Comparison of ENCODE assay signal across 21 mouse cellular contexts in the genomic region with DNA sequence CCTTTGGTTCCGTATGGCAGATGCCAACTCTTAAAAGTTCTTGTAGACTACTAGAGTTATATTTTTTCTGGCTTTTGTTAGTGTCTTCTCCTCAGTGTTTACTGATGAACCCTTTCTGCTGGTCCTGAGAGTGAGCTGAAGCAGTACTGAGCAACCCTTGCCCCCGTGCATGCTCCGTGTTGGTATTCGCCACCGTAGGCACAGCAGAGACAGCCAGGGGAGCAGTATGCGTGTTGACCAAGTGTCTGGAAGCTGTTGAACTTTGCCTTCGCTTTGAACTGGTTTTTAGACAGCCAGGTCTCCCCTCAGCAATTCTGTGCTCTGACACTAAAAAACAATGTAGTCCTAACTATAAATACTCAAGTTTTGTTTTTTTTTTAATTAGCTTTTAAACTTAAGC. TPM values are rescaled to one million over a fixed set of nuclear protein-coding genes. Genes with fewer than 3 reads are reported as not detected.
DNase-seq lines count a peak whose midpoint lies in the region; ATAC-seq and TF ChIP-seq lines count a peak whose summit lies in the region.
"Had no signal": no experiment of that assay in that cellular context is flagged by ENCODE, and none has a peak within 500 bp of the region (broad histone marks: within the 10 kb centered on the region; RNA-seq: fewer than 3 reads in every experiment).

No protein-coding gene starts in this region.

- H3K27me3 ChIP-seq in cerebellum, adult 2 months (ENCODE audit: control insufficient read depth, insufficient read depth, low read length) = no peaks in the 10 kb centered on the region
- no peaks in the 10 kb centered on the region for H3K27me3 ChIP-seq in kidney, adult 2 months (replicated peaks; ENCODE audit: control insufficient read depth, insufficient read depth, low read length)
- H3K27me3 ChIP-seq in kidney, embryonic 16.5 days (ENCODE audit: insufficient read depth, low read length) = no peaks in the 10 kb centered on the region
- H3K27me3 ChIP-seq: embryonic facial prominence, embryonic 13.5 days; forebrain, embryonic 15.5 days; hindbrain, embryonic 15.5 days; midbrain, embryonic 12.5 days had no signal

- H3K4me1 ChIP-seq in cerebellum, adult 2 months (ENCODE audit: control insufficient read depth, insufficient read depth, low read length) = peaks cover 19% of the 10 kb centered on the region
- peaks cover 3% of the 10 kb centered on the region; the same call in 1 of the 2 replicates for H3K4me1 ChIP-seq in kidney, adult 2 months (ENCODE audit: control insufficient read depth, insufficient read depth, low read length)
- H3K4me1 ChIP-seq in kidney, embryonic 16.5 days (ENCODE audit: insufficient read depth, low read length) = peaks cover 4% of the 10 kb centered on the region; the same call in 1 of the 2 replicates
- H3K4me1 ChIP-seq in brown adipose tissue, adult 24 weeks (ENCODE audit: control insufficient read depth, insufficient read depth, insufficient read length, low read length) = peaks cover 13% of the 10 kb centered on the region

- H3K36me3 ChIP-seq in kidney, adult 2 months (ENCODE audit: control insufficient read depth, insufficient read depth, low read length) = no peaks in the 10 kb centered on the region
- no peaks in the 10 kb centered on the region for H3K36me3 ChIP-seq in kidney, embryonic 16.5 days (ENCODE audit: insufficient read depth, low read length)
- H3K36me3 ChIP-seq: embryonic facial prominence, embryonic 13.5 days; forebrain, embryonic 15.5 days; hindbrain, embryonic 15.5 days had no signal

- 93% methylated on average over 7 of the region's 7 CpGs for WGBS in cerebellum, adult 2 months
- WGBS in kidney, adult 2 months = 63% methylated on average over 7 of the region's 7 CpGs
- WGBS in kidney, embryonic 16.5 days = 89% methylated on average over 7 of the region's 7 CpGs

- no peak for DNase-seq in cerebellum, adult 2 months
- DNase-seq in cerebellum, postnatal 10 days = no peak
- DNase-seq in kidney, adult 2 months = peak; percentile 90
- DNase-seq in kidney, postnatal 36 days = peak; percentile 74 to 83
- no peak for DNase-seq in thymus, postnatal 36 days
- DNase-seq: adrenal gland, adult 2 months; cerebellum, adult 9-11 months; gastrocnemius, postnatal 25 days; left cerebral cortex, postnatal 4 days; lung, postnatal 14 days; right cerebral cortex, postnatal 25 days; thymus, adult 18-20 months had no signal

- ATAC-seq in kidney, embryonic 16.5 days (ENCODE audit: low FRiP score, low TSS enrichment) = no peak
- ATAC-seq in megakaryocyte-erythroid progenitor cell, adult 5-6 weeks (replicated peaks; ENCODE audit: low FRiP score, low TSS enrichment, poor library complexity, severe bottlenecking) = no peak
- ATAC-seq: forebrain, embryonic 15.5 days; intestine, postnatal 0 days had no signal

- H3K9me3 ChIP-seq in kidney, embryonic 16.5 days (ENCODE audit: low read length) = no peaks in the 10 kb centered on the region
- H3K9me3 ChIP-seq: embryonic facial prominence, embryonic 13.5 days; forebrain, embryonic 15.5 days; hindbrain, embryonic 15.5 days; midbrain, embryonic 12.5 days had no signal

- no peak overlapping the region for H3K4me2 ChIP-seq in kidney, embryonic 16.5 days (replicated peaks; ENCODE audit: low read depth, low read length)

- H3K4me3 ChIP-seq in cerebellum, adult 2 months (replicated peaks; ENCODE audit: insufficient read depth, low read depth, low read length) = peak overlapping the region; percentile 15
- H3K4me3 ChIP-seq in kidney, adult 2 months (ENCODE audit: insufficient read depth, low read depth, low read length) = no peak overlapping the region
- no peak overlapping the region for H3K4me3 ChIP-seq in kidney, embryonic 16.5 days (ENCODE audit: low read length)
- 0 out of 2 replicates have a peak overlapping the region, but pooled peaks have one; percentile 23 for H3K4me3 ChIP-seq in brown adipose tissue, adult 24 weeks (ENCODE audit: insufficient read depth, low read depth, low read length)
- H3K4me3 ChIP-seq: forebrain, embryonic 15.5 days had no signal

- no peak for TF ChIP-seq CTCF in cerebellum, adult 2 months (IDR thresholded peaks at IDR 0.05; ENCODE audit: borderline replicate concordance, insufficient read depth, low read depth, low read length)
- no peak for TF ChIP-seq CTCF in kidney, adult 2 months (conservative IDR thresholded peaks at IDR 0.05; ENCODE audit: insufficient read depth, insufficient read length, low read depth, low read length)

- no peak for TF ChIP-seq POLR2A in cerebellum, adult 2 months (IDR thresholded peaks at IDR 0.05; ENCODE audit: borderline replicate concordance, insufficient read depth, low read length)
- no peak for TF ChIP-seq POLR2A in kidney, adult 2 months (IDR thresholded peaks at IDR 0.05; ENCODE audit: low read depth, low read length)

- H3K27ac ChIP-seq in cerebellum, adult 2 months (ENCODE audit: insufficient read depth, low read length) = no peak overlapping the region
- H3K27ac ChIP-seq in kidney, adult 2 months (ENCODE audit: insufficient read depth, low read depth, low read length) = no peak overlapping the region
- H3K27ac ChIP-seq in kidney, embryonic 16.5 days (ENCODE audit: low read length) = no peak overlapping the region
- 0 out of 2 replicates have a peak overlapping the region, but pooled peaks have one; percentile 19 for H3K27ac ChIP-seq in brown adipose tissue, adult 24 weeks (replicated peaks; ENCODE audit: low read depth, low read length)
- H3K27ac ChIP-seq: embryonic facial prominence, embryonic 13.5 days; forebrain, embryonic 15.5 days; hindbrain, embryonic 15.5 days; liver, embryonic 14.5 days; midbrain, embryonic 12.5 days had no signal

- H3K9ac ChIP-seq in kidney, embryonic 16.5 days (replicated peaks; ENCODE audit: low read length) = no peak overlapping the region
- H3K9ac ChIP-seq: embryonic facial prominence, embryonic 13.5 days; forebrain, embryonic 15.5 days; hindbrain, embryonic 15.5 days; liver, embryonic 14.5 days; midbrain, embryonic 12.5 days had no signal

RNA-seq across cellular contexts. Expression of a gene that starts 2.0 kb away (rescaled TPM):
- 15.4 and 16.5 TPM in 2 replicates for polyA plus RNA-seq in cerebellum, adult 2 months (2012; rRNA removed)
- 9.7 and 10.1 TPM in 2 replicates for polyA plus RNA-seq in kidney, adult 2 months (2012; rRNA removed)
- 10.0 and 10.2 TPM in 2 replicates for polyA plus RNA-seq in kidney, embryonic 16.5 days (2015; fragmentation: Nextera tagmentation; extraction: Ambion mirVana)
- 9.7 and 11.6 TPM in 2 replicates for polyA plus RNA-seq in brown adipose tissue, adult 24 weeks (2012; ENCODE audit: insufficient read depth, insufficient read length, missing spikeins)
- total RNA-seq in megakaryocyte-erythroid progenitor cell, adult 5-6 weeks (2014; fragmentation: Nextera tagmentation) = 6.5 and 12.4 TPM in 2 replicates
- total RNA-seq in megakaryocyte-erythroid progenitor cell, adult 5-6 weeks (2017) = 1.6 and 2.9 TPM in 2 replicates

Comparison
In these comparisons a context has a peak if more than half of its experiments do, and no peak if none do; other contexts are left out.
1. DNase-seq: peak in kidney, adult 2 months (single experiment) and kidney, postnatal 36 days (2 of 2); none in cerebellum, adult 2 months (0 of 2), cerebellum, postnatal 10 days (0 of 2) and thymus, postnatal 36 days (0 of 2).
2. H3K4me3 ChIP-seq: peak in cerebellum, adult 2 months (single experiment) and brown adipose tissue, adult 24 weeks (single experiment); none in kidney, adult 2 months (single experiment) and kidney, embryonic 16.5 days (single experiment).